In the genomic region with DNA sequence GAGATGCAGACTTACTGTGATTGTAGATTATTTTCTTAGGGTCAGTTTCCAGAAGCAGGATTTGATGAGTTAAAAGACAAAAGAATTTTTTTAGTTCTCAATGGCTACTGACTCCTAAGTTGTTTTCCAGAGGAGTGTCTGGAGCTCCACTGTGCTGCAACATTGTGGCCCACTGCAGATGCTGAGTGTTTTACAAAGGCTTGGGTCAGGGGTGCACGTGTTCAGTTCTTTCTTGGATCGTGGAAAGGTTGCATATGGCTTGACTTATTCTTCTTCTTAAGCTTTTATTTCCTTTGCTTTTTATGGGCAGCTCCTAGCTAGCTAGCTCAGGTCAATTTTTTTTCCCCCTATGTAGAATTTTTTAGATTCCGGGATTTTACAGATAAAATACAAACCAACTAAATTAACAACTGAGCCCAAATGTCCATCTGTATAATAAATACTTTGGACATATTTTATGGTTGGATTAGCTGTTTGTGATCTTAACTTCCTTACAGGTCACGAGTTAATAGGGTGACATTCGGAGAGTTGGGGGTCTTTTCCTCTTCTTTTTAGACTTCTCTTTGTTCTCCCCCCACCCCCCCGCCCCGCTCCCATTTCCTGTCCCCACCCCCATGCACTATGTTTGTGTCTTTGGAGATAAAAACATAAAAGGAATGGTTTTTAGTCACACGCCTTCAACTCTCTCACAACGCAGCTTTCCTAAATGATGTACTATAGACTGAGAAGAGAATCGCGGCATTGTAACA, we compare ENCODE assay signal across 9 mouse cellular contexts. TPM values are rescaled to one million over a fixed set of nuclear protein-coding genes. Genes with fewer than 3 reads are reported as not detected.
DNase-seq lines count a peak whose midpoint lies in the region; ATAC-seq lines count a peak whose summit lies in the region.
"Had no signal": no experiment of that assay in that cellular context is flagged by ENCODE, and none has a peak within 500 bp of the region (broad histone marks: within the 10 kb centered on the region; RNA-seq: fewer than 3 reads in every experiment).

No protein-coding gene starts in this region.

- WGBS in heart, embryonic 16.5 days = 27% methylated on average over 11 of the region's 11 CpGs
- WGBS in midbrain, embryonic 14.5 days = 37% methylated on average over 11 of the region's 11 CpGs
- WGBS in midbrain, embryonic 11.5 days = 32% methylated on average over 11 of the region's 11 CpGs
- whole genome bisulfite sequencing in stomach, embryonic 15.5 days = 19% methylated on average over 11 of the region's 11 CpGs

- peaks cover 62% of the 10 kb centered on the region for H3K4me1 ChIP-seq in heart, embryonic 16.5 days (ENCODE audit: control insufficient read depth, insufficient read depth, low read length)
- peaks cover 14% of the 10 kb centered on the region for H3K4me1 ChIP-seq in midbrain, embryonic 14.5 days (ENCODE audit: control insufficient read depth, insufficient read depth, low read length)
- H3K4me1 ChIP-seq in midbrain, embryonic 11.5 days (ENCODE audit: control insufficient read depth, insufficient read depth, low read length) = peaks cover 28% of the 10 kb centered on the region
- peaks cover 25% of the 10 kb centered on the region for H3K4me1 ChIP-seq in stomach, embryonic 15.5 days

- H3K36me3 ChIP-seq in heart, embryonic 16.5 days (ENCODE audit: control insufficient read depth, insufficient read depth) = no peaks in the 10 kb centered on the region
- H3K36me3 ChIP-seq in midbrain, embryonic 14.5 days (ENCODE audit: control insufficient read depth, insufficient read depth, low read length) = no peaks in the 10 kb centered on the region
- H3K36me3 ChIP-seq in midbrain, embryonic 11.5 days (ENCODE audit: control insufficient read depth, insufficient read depth, low read length) = no peaks in the 10 kb centered on the region
- no peaks in the 10 kb centered on the region for H3K36me3 ChIP-seq in stomach, embryonic 15.5 days

- no peaks in the 10 kb centered on the region for H3K9me3 ChIP-seq in heart, embryonic 16.5 days (replicated peaks; ENCODE audit: control insufficient read depth, low read length)
- H3K9me3 ChIP-seq in midbrain, embryonic 14.5 days (ENCODE audit: control insufficient read depth, low read length) = no peaks in the 10 kb centered on the region
- no peaks in the 10 kb centered on the region for H3K9me3 ChIP-seq in midbrain, embryonic 11.5 days (ENCODE audit: control insufficient read depth, low read length)
- H3K9me3 ChIP-seq in stomach, embryonic 15.5 days = no peaks in the 10 kb centered on the region

- H3K4me3 ChIP-seq in heart, embryonic 16.5 days (ENCODE audit: low read length) = no peak overlapping the region
- no peak overlapping the region for H3K4me3 ChIP-seq in midbrain, embryonic 14.5 days (replicated peaks; ENCODE audit: low read depth, low read length)
- H3K4me3 ChIP-seq in midbrain, embryonic 11.5 days (ENCODE audit: low read depth, low read length) = no peak overlapping the region
- H3K4me3 ChIP-seq in stomach, embryonic 15.5 days (replicated peaks) = no peak overlapping the region

- peak overlapping the region; percentile 56 for H3K27ac ChIP-seq in heart, embryonic 16.5 days (ENCODE audit: low read length)
- H3K27ac ChIP-seq in midbrain, embryonic 14.5 days (replicated peaks; ENCODE audit: low read depth, low read length) = 0 out of 2 replicates have a peak overlapping the region, but pooled peaks have one; percentile 68
- no peak overlapping the region for H3K27ac ChIP-seq in midbrain, embryonic 11.5 days (ENCODE audit: low read depth, low read length)
- H3K27ac ChIP-seq in stomach, embryonic 15.5 days = peak overlapping the region; percentile 80; the same call in 1 of the 2 replicates

- no peaks in the 10 kb centered on the region for H3K27me3 ChIP-seq in heart, embryonic 16.5 days (ENCODE audit: control insufficient read depth, insufficient read depth, low read length)
- no peaks in the 10 kb centered on the region for H3K27me3 ChIP-seq in midbrain, embryonic 14.5 days (ENCODE audit: control insufficient read depth, insufficient read depth, low read length)
- no peaks in the 10 kb centered on the region for H3K27me3 ChIP-seq in midbrain, embryonic 11.5 days (ENCODE audit: control insufficient read depth, insufficient read depth, low read length)
- H3K27me3 ChIP-seq in stomach, embryonic 15.5 days (replicated peaks) = no peaks in the 10 kb centered on the region

- no peak overlapping the region for H3K9ac ChIP-seq in heart, embryonic 16.5 days (ENCODE audit: low read length)
- no peak overlapping the region; the same call in 1 of the 2 replicates for H3K9ac ChIP-seq in midbrain, embryonic 14.5 days (replicated peaks; ENCODE audit: low read length)
- no peak overlapping the region for H3K9ac ChIP-seq in midbrain, embryonic 11.5 days (ENCODE audit: low read length)
- H3K9ac ChIP-seq in stomach, embryonic 15.5 days = no peak overlapping the region

- no peak for ATAC-seq in heart, embryonic 16.5 days (replicated peaks; ENCODE audit: extremely low read depth, insufficient read depth, low FRiP score)
- ATAC-seq in midbrain, embryonic 14.5 days (ENCODE audit: low FRiP score, low TSS enrichment) = no peak
- ATAC-seq in midbrain, embryonic 11.5 days (ENCODE audit: low FRiP score) = no peak
- no peak for ATAC-seq in stomach, embryonic 15.5 days (ENCODE audit: insufficient read depth, low FRiP score, low read depth)

- no peak for DNase-seq in heart, postnatal 4 days
- DNase-seq in midbrain, embryonic 14.5 days = no peak
- no peak for DNase-seq in midbrain, embryonic 11.5 days (ENCODE audit: low spot score, missing footprints)
- peak; percentile 79 for DNase-seq in hindlimb bud, embryonic 11.5 days (ENCODE audit: extremely low spot score, low read depth, low spot score)
- DNase-seq in adrenal gland, postnatal 10 days = no peak
- DNase-seq in retina, embryonic 14.5 days (ENCODE audit: low spot score) = no peak

- H3K4me2 ChIP-seq in heart, embryonic 16.5 days (ENCODE audit: low read depth, low read length) = peak overlapping the region; percentile 60
- H3K4me2 ChIP-seq in midbrain, embryonic 14.5 days (ENCODE audit: low read length) = peak overlapping the region; percentile 50; the same call in 1 of the 2 replicates
- H3K4me2 ChIP-seq in midbrain, embryonic 11.5 days = no peak overlapping the region
- peak overlapping the region; percentile 48 for H3K4me2 ChIP-seq in stomach, embryonic 15.5 days

RNA-seq across cellular contexts. Expression of a gene that starts 40.5 kb away (rescaled TPM):
- polyA plus RNA-seq in heart, embryonic 16.5 days (2015; fragmentation: Nextera tagmentation; extraction: Ambion mirVana) = 19.4 and 24.8 TPM in 2 replicates
- total RNA-seq in heart, postnatal 4 days (2021) = 100 to 1,000 TPM; 180 to 186 TPM
- polyA plus RNA-seq in midbrain, embryonic 14.5 days (2014; fragmentation: Nextera tagmentation; extraction: Ambion mirVana) = 10.6 and 10.7 TPM in 2 replicates
- 12.3 and 14.3 TPM in 2 replicates for polyA plus RNA-seq in midbrain, embryonic 11.5 days (2014; fragmentation: Nextera tagmentation; extraction: Ambion mirVana)
- 25.7 and 30.2 TPM in 2 replicates for polyA plus RNA-seq in stomach, embryonic 15.5 days (2015; fragmentation: Nextera tagmentation; extraction: Ambion mirVana)
- total RNA-seq in adrenal gland, postnatal 10 days (2021) = 10 to 100 TPM; 60.3 to 67.6 TPM
- total RNA-seq: hematopoietic stem cell, adult 5-6 weeks had no signal
